Mouse (Mus musculus): Measurements from ENCODE around the gene Plekha3. TPM values are rescaled to one million over a fixed set of nuclear protein-coding genes. Genes with fewer than 3 reads are reported as not detected.

Gene Plekha3
- polyA plus RNA-seq, 1 experiment from 2014 or later = 13.4 TPM

DNA sequence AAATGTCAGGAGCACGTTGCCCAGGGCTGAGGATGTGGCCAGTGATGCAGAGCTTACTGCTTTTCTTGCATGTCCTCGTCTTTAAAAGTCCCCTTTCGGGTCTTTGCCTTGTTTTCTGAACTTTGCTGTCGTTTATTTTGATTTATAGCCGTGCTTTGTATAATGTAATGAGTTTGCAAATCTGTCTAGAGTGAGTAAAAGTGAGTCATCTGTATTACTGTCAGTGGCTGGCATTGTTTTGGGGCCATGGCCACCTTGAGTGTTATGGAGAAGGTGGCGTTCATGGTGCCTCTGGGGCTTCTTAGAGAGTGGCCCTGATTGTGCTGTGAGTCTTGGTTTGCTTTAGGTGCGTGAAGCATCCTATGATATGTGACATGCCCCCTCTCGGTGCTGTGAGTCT lies 7.2 kb downstream of the Plekha3 start:
- H3K4me1 ChIP-seq = 0 out of 2 replicates have a peak, but pooled peaks cover 2% of the 10 kb centered on the region
- H3K9ac ChIP-seq = no peak overlapping the region
- no peak overlapping the region for H3K4me2 ChIP-seq
- H3K9me3 ChIP-seq = no peaks in the 10 kb centered on the region
- no peak overlapping the region for H3K4me3 ChIP-seq
- H3K36me3 ChIP-seq = peaks cover 60% of the 10 kb centered on the region
- H3K27ac ChIP-seq = no peak overlapping the region
- ATAC-seq (ENCODE audit: borderline replicate concordance, extremely low read depth, low FRiP score, low TSS enrichment) = no peak
- no peaks in the 10 kb centered on the region for H3K27me3 ChIP-seq
- 85% methylated on average over 8 of the region's 8 CpGs for WGBS

DNA sequence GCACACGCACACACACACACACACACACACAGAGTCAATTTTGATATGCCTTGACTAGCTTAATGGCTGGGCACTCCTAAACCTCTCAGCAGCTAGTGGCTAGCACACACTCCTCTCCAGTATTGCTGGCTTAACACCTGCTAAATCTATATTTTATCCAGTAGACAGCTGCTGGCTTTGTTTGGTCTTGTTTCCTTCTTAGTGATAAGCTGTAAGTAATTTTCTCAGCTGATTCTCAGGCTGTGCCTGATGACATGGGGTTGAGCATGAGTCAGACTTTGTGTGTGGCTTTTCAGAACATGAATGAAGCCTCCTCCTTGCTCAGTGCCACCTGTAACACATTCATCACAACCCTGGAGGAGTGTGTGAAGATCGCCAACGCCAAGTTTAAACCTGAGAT lies 11.9 kb downstream of the Plekha3 start:
- H3K36me3 ChIP-seq = peaks cover 76% of the 10 kb centered on the region
- no peaks in the 10 kb centered on the region for H3K9me3 ChIP-seq
- no peaks in the 10 kb centered on the region for H3K27me3 ChIP-seq
- H3K27ac ChIP-seq = no peak overlapping the region
- no peak overlapping the region for H3K9ac ChIP-seq
- WGBS = 88% methylated on average over 3 of the region's 3 CpGs
- H3K4me3 ChIP-seq = no peak overlapping the region
- ATAC-seq (ENCODE audit: borderline replicate concordance, extremely low read depth, low FRiP score, low TSS enrichment) = no peak
- H3K4me1 ChIP-seq = no peaks in the 10 kb centered on the region
- no peak overlapping the region for H3K4me2 ChIP-seq

DNA sequence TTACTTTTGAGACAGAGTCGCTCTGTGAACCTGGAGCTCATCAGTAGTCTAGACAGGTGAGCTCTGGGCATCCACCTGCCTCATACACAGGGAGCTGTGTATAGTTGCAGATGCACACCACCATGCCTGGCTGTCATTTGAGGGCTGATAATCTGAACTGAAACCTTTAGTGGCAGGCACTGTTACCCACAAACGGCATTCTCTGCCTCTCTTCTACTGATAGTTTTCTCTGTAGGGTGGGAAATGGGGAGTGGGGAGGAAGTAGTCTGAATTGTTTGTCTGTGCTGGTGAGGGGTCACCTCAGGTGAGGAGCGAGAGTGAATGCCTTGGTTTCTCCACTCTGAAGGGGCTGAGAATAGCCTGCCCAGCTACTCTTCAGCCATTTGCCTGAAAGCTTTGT lies 12.5 kb downstream of the Plekha3 start:
- no peak for ATAC-seq (ENCODE audit: borderline replicate concordance, extremely low read depth, low FRiP score, low TSS enrichment)
- H3K4me3 ChIP-seq = no peak overlapping the region
- no peaks in the 10 kb centered on the region for H3K4me1 ChIP-seq
- no peaks in the 10 kb centered on the region for H3K27me3 ChIP-seq
- peaks cover 75% of the 10 kb centered on the region for H3K36me3 ChIP-seq
- no peak overlapping the region for H3K4me2 ChIP-seq
- H3K9ac ChIP-seq = no peak overlapping the region
- no peak overlapping the region for H3K27ac ChIP-seq
- WGBS = 73% methylated on average over 3 of the region's 3 CpGs
- no peaks in the 10 kb centered on the region for H3K9me3 ChIP-seq

DNA sequence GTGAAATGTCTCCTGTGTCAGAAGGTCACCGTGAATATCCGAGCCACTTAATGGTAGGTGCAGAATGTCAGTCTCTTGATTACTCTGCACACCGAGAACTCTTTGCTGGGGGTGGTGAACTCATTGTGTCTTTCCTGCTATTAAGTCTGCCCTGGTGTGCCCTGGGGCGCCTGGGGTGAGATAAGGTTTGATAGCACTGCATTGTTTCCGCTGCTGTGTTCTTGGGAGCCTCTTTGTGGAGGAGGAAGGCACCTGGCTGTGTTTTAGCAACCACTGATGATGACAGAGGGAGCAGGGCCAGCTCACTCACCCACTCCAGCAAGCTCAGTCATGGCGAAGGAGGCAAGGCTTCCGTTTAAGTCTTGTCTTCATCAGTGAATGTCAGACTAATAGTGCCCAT lies 13.1 kb downstream of the Plekha3 start:
- no peak overlapping the region for H3K4me2 ChIP-seq
- no peaks in the 10 kb centered on the region for H3K9me3 ChIP-seq
- H3K4me3 ChIP-seq = no peak overlapping the region
- no peaks in the 10 kb centered on the region for H3K4me1 ChIP-seq
- H3K27ac ChIP-seq = no peak overlapping the region
- H3K36me3 ChIP-seq = peaks cover 75% of the 10 kb centered on the region
- no peaks in the 10 kb centered on the region for H3K27me3 ChIP-seq
- H3K9ac ChIP-seq = no peak overlapping the region
- ATAC-seq (ENCODE audit: borderline replicate concordance, extremely low read depth, low FRiP score, low TSS enrichment) = no peak
- WGBS = 51% methylated on average over 7 of the region's 7 CpGs

DNA sequence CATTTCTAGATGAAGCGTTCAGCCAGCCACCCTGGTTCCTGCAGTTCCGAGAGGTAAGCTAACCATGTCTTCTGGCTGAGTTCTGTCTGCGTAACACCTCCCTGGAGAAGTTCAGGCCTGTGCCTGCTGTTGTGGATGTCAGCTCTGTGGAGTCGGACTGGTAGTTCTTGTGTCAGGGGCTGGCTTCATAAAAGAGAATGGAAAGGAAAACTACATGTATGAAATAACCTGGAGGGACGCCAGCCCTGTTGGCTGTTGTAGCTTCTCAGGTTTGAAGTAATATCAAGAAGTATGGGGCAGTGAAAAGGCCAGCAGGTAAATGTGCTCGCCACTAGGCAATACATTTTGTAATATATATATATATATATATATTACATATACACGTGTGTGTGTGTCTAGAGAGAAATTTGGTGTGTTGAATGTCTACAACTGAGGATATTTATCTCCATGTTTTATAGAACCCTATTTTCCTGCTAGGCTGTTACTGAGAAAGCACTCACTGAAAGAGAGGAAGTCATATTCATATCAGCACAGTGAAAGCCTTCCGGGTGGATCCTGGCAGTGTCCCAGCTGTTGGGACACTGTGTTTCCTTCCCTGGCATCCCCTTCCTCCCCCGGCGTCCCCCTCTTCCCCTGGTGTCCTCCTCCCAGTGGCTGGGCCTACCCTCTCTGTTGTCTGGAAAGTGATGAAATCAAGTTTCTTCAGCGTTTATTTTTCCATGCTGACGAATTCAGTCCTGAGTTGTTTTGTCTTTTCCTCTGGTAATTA lies 15.5 kb downstream of the Plekha3 start:
- no peak for ATAC-seq (ENCODE audit: borderline replicate concordance, extremely low read depth, low FRiP score, low TSS enrichment)
- no peaks in the 10 kb centered on the region for H3K9me3 ChIP-seq
- H3K4me3 ChIP-seq = no peak overlapping the region
- H3K27me3 ChIP-seq = no peaks in the 10 kb centered on the region
- 70% methylated on average over 12 of the region's 12 CpGs for WGBS
- H3K27ac ChIP-seq = peak overlapping the region; percentile 25; the same call in 1 of the 2 replicates
- peaks cover 76% of the 10 kb centered on the region for H3K36me3 ChIP-seq
- H3K4me2 ChIP-seq = no peak overlapping the region
- no peak overlapping the region for H3K9ac ChIP-seq
- no peaks in the 10 kb centered on the region for H3K4me1 ChIP-seq

DNA sequence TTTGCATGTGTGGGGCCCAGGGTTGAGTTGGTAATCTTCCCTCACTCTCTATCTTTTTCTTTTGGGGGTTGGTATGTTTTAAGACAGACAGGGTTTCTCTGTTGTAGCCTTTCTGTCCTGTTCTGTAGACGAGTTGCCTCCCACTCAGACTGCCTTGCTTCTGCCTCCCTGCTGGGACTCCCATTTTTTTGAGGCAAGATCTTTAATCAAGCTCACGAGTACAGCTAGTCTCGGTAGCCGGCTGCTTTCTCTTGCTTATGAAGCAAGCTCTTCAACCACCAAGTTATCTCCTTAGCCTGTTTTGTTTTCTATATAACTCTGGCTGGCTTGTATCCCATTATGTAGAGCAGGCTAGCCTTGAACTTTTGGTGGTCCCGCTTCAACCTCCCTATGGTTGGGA lies 18.7 kb downstream of the Plekha3 start:
- no peak for ATAC-seq (ENCODE audit: borderline replicate concordance, extremely low read depth, low FRiP score, low TSS enrichment)

DNA sequence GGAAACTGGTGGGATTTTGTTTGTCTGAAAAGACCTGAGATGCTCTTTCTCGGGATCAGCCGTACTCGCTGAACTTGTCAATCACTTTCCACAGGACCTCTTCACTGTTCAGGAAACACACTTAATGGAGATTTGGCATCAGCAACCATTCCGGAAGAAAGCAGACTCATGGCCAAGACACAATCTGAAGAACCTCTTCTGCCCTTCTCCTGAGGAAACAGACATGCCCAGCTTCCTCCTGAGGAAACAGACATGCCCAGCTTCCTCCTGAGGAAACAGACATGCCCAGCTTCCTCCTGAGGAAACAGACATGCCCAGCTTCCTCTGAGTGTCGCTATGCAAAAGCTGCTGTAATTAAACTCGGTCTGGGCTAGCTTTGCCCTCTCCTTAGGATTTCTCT lies 20.2 kb downstream of the Plekha3 start:
- Histone ChIP-seq H3K4me1 (no peaks in the 10 kb centered on the region), H3K9me3 (no peaks in the 10 kb centered on the region), H3K36me3 (peaks cover 53% of the 10 kb centered on the region), H3K4me2 (no peak overlapping the region), H3K9ac (no peak overlapping the region), H3K27ac (no peak overlapping the region), H3K4me3 (no peak overlapping the region), H3K27me3 (no peaks in the 10 kb centered on the region)
- 69% methylated on average over 6 of the region's 6 CpGs for WGBS
- no peak for ATAC-seq (ENCODE audit: borderline replicate concordance, extremely low read depth, low FRiP score, low TSS enrichment)

More for the DNA sequence above, 18.7 kb downstream of the Plekha3 start:
- Histone ChIP-seq H3K4me1 (no peaks in the 10 kb centered on the region), H3K4me2 (no peak overlapping the region), H3K4me3 (no peak overlapping the region), H3K9ac (no peak overlapping the region), H3K27ac (no peak overlapping the region), H3K27me3 (no peaks in the 10 kb centered on the region), H3K9me3 (no peaks in the 10 kb centered on the region), H3K36me3 (peaks cover 56% of the 10 kb centered on the region)
- WGBS = 90% methylated on average over 5 of the region's 5 CpGs

DNA sequence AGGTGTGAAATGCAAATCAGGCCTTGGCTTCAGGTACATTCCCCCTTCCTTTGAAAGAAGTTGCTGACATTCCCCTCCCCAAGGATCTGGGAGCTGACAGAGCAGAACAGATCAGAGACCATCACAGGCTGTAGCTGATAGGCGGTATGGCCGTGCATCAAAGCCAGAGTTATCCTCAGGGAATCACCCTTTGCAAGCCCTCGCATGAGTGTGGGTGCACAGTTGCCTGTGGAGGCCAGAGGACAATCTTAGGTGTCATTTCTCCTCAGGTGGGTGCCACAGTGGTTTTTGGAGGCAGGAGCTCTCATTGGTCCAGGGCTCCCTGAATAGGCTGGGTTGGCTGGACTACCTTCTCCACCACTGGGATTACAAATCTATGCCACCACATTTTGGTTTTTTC lies 27.1 kb downstream of the Plekha3 start:
- Histone ChIP-seq H3K9me3 (no peaks in the 10 kb centered on the region), H3K9ac (no peak overlapping the region), H3K4me3 (no peak overlapping the region), H3K36me3 (0 out of 2 replicates have a peak, but pooled peaks cover 3% of the 10 kb centered on the region), H3K27ac (no peak overlapping the region), H3K4me1 (no peaks in the 10 kb centered on the region), H3K27me3 (no peaks in the 10 kb centered on the region), H3K4me2 (no peak overlapping the region)
- ATAC-seq (ENCODE audit: borderline replicate concordance, extremely low read depth, low FRiP score, low TSS enrichment) = no peak
- 80% methylated on average over 3 of the region's 3 CpGs for WGBS

DNA sequence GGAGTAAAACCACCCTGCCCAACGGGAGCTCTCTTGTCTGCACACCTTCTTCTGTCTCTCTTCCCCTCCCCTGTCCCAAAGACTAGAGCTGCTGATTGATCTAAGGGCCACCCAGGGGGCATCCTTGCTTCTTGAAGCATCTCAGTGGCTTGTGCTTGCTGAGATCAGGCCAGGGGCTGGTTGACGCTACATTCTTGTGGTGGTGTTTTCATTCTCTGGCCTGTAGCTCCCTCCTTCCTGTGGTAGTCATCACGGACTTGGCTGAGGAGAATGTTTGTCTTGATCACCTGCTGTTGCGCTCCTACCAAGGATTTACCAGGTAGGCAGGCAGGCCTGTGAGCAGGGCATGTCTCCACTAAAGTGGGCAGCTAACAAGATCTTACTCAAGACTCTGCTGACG lies 27.7 kb downstream of the Plekha3 start:
- Histone ChIP-seq H3K27me3 (no peaks in the 10 kb centered on the region), H3K4me3 (no peak overlapping the region), H3K36me3 (no peaks in the 10 kb centered on the region), H3K9ac (no peak overlapping the region), H3K4me1 (no peaks in the 10 kb centered on the region), H3K27ac (no peak overlapping the region), H3K4me2 (no peak overlapping the region), H3K9me3 (no peaks in the 10 kb centered on the region)
- ATAC-seq (ENCODE audit: borderline replicate concordance, extremely low read depth, low FRiP score, low TSS enrichment) = no peak
- WGBS = 69% methylated on average over 5 of the region's 5 CpGs

DNA sequence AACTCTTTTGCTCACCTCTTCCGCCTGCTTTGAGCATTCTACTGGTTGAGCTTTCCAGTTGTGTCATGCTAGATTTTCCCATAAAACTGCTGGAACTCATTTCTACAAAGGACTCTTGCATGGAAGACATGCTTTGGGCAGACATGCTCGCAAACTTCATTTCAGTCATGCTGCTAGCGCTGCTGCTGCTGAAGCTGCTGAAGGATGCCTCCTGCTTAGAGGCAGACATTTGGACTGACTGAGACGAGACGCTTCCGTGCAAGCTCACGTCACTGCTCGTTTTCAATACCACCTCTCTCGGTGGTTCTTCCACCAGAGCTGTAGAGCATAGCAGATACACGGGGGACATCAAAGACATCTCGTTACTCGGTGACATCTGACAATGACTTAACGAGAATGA lies 30.6 kb downstream of the Plekha3 start:
- Histone ChIP-seq H3K4me2 (no peak overlapping the region), H3K9ac (no peak overlapping the region), H3K4me3 (no peak overlapping the region), H3K36me3 (peaks cover 8% of the 10 kb centered on the region; the same call in 1 of the 2 replicates), H3K27ac (no peak overlapping the region), H3K27me3 (no peaks in the 10 kb centered on the region), H3K9me3 (no peaks in the 10 kb centered on the region; the same call in 1 of the 2 replicates), H3K4me1 (no peaks in the 10 kb centered on the region)
- WGBS = 91% methylated on average over 13 of the region's 13 CpGs
- no peak for ATAC-seq (ENCODE audit: borderline replicate concordance, extremely low read depth, low FRiP score, low TSS enrichment)

DNA sequence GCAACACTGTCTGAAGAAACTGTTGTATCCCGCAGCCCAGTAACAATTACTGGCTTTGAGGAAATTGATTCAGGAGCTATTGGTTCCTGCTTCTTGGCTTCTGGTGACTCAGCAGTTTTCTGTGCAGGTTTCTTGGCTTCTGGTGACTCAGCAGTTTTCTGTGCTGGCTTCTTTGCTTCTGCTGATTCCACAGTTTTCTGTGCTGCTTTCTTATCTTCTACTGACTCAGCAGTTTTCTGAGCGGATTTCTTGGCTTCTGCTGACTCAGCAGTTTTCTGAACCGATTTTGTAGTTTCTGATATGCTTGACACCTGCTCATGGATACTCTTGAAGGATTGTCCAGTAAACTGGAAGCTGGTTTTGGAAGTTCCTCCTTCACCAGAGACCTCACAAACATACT lies 33.4 kb downstream of the Plekha3 start:
- H3K36me3 ChIP-seq = peaks cover 10% of the 10 kb centered on the region; the same call in 1 of the 2 replicates
- no peaks in the 10 kb centered on the region for H3K27me3 ChIP-seq
- H3K9ac ChIP-seq = no peak overlapping the region
- ATAC-seq (ENCODE audit: borderline replicate concordance, extremely low read depth, low FRiP score, low TSS enrichment) = no peak
- no peak overlapping the region for H3K4me2 ChIP-seq
- peaks cover 7% of the 10 kb centered on the region; the same call in 1 of the 2 replicates for H3K9me3 ChIP-seq
- no peak overlapping the region for H3K4me3 ChIP-seq
- WGBS = 83% methylated on average over 3 of the region's 3 CpGs
- H3K27ac ChIP-seq = no peak overlapping the region
- no peaks in the 10 kb centered on the region for H3K4me1 ChIP-seq

DNA sequence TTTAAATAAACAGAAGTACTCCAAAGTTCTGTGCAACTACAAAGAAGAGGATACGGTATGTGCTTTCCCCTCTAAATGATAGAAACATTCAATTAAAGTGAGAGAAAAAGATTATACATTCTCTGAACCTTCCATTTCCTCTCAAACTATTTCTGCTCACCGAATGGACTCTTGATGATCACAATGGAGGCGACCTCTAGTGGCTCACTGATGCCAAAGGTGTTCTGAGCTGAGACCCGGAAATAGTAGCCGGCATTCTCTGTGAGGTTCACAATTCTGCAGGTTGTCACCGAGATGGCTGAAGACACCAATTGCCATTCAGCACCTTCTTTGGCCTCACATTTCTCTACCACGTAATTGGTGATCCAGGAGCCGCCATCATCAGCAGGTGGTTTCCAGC lies 39.9 kb downstream of the Plekha3 start:
- 63% methylated on average over 8 of the region's 8 CpGs for WGBS
- H3K27me3 ChIP-seq = no peaks in the 10 kb centered on the region
- H3K27ac ChIP-seq = no peak overlapping the region
- H3K36me3 ChIP-seq = peaks cover 7% of the 10 kb centered on the region; the same call in 1 of the 2 replicates
- H3K4me1 ChIP-seq = no peaks in the 10 kb centered on the region
- H3K9ac ChIP-seq = no peak overlapping the region
- H3K4me2 ChIP-seq = no peak overlapping the region
- H3K4me3 ChIP-seq = no peak overlapping the region
- H3K9me3 ChIP-seq = peaks cover 7% of the 10 kb centered on the region; the same call in 1 of the 2 replicates
- ATAC-seq (ENCODE audit: borderline replicate concordance, extremely low read depth, low FRiP score, low TSS enrichment) = no peak

Measured in lung, embryonic 15.5 days (tissue).